Mouse (Mus musculus) embryo, embryonic 10 days (tissue): ENCODE results near the gene Ganab.
A peak's percentile ranks its signal among the peaks of the same experiment; 100 is the strongest.

ENCODE experiments used
- DNase-seq: peaks from one replicate; pipeline ENCODE4 v3.0.0-alpha.2; 2015; ENCODE audit warnings: low spot score

Ganab gene

GRCm38 (mm10) chr19:8929224-8930088 is 31.6 kb downstream of the Ganab start, which contains the start of the genes Rom1 and Eml3:
Gene Rom1, minus strand, starts transcription at chr19:8929356.
Gene Eml3, plus strand, starts transcription at chr19:8929552.
- DNase-seq = peak; percentile 90

- peak; percentile 25 for DNase-seq
Observed at GRCm38 (mm10) chr19:8930117-8930516, 32.2 kb downstream of the Ganab start.

GRCm38 (mm10) chr19:8930771-8931170 is 32.9 kb downstream of the Ganab start:
- no peak for DNase-seq

GRCm38 (mm10) chr19:8936736-8937135 is 38.9 kb downstream of the Ganab start:
- no peak for DNase-seq

- DNase-seq = no peak
Observed at GRCm38 (mm10) chr19:8940526-8941133, 42.8 kb downstream of the Ganab start.

DNA sequence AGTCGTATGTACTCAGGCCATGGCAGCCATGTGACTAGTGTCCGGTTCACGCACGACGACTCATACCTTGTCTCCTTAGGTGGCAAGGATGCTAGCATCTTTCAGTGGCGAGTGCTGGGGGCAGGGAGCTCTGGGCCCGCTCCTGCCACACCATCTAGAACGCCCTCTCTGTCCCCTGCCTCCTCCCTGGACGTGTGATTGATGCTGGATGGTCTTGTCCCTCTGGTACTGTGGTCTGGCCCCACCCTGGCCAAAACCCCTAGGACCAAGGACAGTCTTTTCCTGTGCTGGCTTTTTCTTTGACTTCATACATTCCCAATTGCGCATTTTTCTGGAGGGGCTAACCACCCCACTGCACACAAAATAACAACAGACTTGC is 43.3 kb downstream of the Ganab start:
- DNase-seq = peak; percentile 33

DNA sequence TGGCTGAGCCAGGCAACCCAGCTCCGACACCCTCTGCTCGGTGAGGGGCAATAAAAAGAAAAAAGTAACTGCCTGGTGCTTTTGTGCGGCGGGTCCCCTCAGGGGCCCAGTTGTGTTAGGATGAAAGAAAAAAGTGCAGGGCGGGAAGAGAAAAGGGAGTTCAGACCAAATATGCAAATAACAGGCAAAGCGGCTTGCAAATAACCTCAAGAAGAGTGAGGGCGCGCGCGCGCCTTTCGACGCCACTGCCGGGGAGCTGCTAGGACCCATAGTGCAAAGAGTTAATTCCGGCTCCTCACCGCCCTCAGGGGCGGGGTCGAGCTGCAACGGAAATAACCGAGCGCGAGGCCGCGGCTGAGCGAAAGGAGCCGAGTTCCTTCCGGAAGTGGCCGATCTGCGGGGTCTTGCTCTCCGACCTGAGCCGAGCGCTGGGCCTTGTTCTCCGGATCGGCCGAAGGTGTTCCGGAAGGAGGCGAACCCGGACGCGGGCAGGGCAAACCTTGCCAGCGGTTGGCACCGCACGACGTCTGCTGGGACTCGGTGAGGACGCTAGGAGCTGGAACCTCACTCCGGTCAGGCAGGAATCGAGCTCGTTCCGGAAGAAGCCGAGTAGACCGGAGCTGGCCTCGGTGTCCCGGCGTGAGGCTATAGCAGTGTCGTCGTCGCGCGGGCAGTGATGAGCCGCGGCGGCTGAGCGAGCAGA is 43.8 kb downstream of the Ganab start, which contains the start of gene Mta2:
Gene Mta2 (plus strand): TSS at position 361 of the 703 bp plus-strand sequence.
- peak; percentile 97 for DNase-seq

- peak; percentile 69 for DNase-seq
Observed at GRCm38 (mm10) chr19:8942276-8942964, 44.5 kb downstream of the Ganab start.

- DNase-seq = no peak
Observed at GRCm38 (mm10) chr19:8943047-8943446, 45.2 kb downstream of the Ganab start.

GRCm38 (mm10) chr19:8944062-8944461 is 46.2 kb downstream of the Ganab start:
- no peak for DNase-seq

DNA sequence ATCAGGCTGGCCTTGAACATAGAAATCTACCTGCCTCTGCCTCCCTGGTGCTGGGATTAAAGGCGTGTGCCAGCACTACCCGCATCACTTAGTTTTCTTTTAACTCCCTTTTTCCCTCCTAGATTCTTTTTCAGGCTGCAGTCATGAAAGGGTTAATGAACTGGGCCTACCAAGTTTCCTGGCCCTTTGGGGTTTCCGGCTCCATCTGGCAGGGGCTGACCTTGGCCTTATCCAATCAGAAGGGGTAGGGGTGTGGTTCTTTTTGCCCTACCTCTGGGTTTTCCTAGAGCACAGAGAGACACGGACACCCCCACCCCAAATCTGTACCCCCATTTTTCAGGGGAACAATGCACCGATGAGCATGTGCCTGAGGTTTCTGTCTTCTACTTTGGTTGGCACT is 46.9 kb downstream of the Ganab start:
- peak; percentile 80 for DNase-seq

- DNase-seq = no peak
Observed at GRCm38 (mm10) chr19:8945251-8945650, 47.4 kb downstream of the Ganab start.

GRCm38 (mm10) chr19:8946929-8947328 is 49.1 kb downstream of the Ganab start:
- no peak for DNase-seq

DNA sequence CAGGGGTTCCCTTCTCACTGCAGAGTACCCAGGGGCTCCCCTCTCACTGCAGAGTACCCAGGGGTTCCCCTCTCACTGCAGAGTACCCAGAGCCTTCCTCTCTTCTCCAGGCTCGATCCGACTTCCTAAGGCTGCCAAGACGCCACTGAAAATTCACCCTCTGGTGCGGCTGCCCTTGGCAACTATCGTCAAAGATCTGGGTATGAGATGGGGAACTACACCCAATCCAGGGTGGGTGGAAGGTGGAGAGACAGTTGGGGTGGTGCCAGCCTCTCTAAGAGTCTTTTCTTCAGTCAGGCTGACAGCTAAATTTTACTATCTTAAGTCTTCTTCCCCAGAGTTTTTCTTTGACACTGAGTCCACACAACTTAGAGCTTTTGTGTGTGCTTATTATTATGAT is 52.3 kb downstream of the Ganab start:
- no peak for DNase-seq

- DNase-seq = no peak
Observed at GRCm38 (mm10) chr19:8952241-8952640, 54.4 kb downstream of the Ganab start.

- DNase-seq = peak; percentile 99
Observed at GRCm38 (mm10) chr19:8953135-8954039, 55.5 kb downstream of the Ganab start, which contains the start of gene Tut1. Gene Tut1, plus strand, starts transcription at chr19:8953847.

DNA sequence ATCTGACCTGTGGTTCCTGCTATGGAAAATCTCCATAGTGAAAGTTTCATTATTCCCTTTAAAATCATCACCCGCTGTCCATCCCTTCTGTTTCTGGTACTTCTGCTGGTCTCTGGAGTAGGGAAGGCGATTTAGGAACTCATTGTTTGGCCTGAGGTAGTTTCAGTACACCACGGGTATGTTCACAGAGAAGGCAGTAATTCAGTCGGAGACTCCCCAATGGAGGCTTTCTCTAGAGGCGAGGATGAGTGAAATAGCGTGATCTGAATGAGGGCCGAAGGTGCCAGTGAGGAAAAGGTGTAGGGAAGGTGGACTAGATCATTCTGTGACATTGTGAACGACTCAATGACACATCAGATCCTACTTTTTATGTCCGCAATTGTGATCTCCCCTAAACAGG is 56.3 kb downstream of the Ganab start:
- no peak for DNase-seq

DNA sequence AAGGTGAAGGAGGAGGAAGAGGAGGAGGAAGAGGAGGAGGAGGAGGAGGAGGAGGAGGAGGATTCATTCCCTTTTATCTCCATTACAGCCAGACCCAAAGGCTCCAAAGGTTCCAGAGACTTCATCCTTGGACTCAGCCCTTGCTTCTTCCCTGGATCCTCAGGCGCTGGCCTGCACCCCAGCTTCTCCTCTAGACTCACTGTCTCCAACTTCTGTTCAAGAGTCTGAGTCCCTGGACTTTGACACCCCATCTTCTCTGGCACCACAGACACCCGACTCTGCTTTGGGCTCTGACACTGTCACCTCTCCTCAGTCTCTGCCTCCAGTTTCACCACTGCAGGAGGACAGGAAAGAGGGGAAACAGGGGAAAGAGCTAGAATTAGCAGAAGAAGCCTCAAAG is 64.4 kb downstream of the Ganab start:
- DNase-seq = no peak

GRCm38 (mm10) chr19:8965075-8965474 is 67.2 kb downstream of the Ganab start:
- DNase-seq = no peak

GRCm38 (mm10) chr19:8965771-8966170 is 67.9 kb downstream of the Ganab start:
- DNase-seq = no peak

GRCm38 (mm10) chr19:8966198-8966589 is 68.3 kb downstream of the Ganab start:
- no peak for DNase-seq
